Mouse (Mus musculus) limb, embryonic 14.5 days (tissue): ENCODE measurements around the gene Wdr48. TPM values are rescaled to one million over a fixed set of nuclear protein-coding genes. Genes with fewer than 3 reads are reported as not detected.
A peak's percentile ranks its signal among the peaks of the same experiment; 100 is the strongest.

Experiments
- ATAC-seq: fragments of 200-750 bp; cut with Nextera tagmentation; 2 replicates; pipeline ENCODE4 v1.8.0; 2017; ENCODE audit warnings: low read depth, moderate number of reproducible peaks, moderate TSS enrichment; ENCODE audit not compliant: low FRiP score
- DNase-seq: peaks from one replicate; pipeline ENCODE4 v3.0.0-alpha.2; 2015; ENCODE audit warnings: low spot score
- H3K27ac ChIP-seq: fragments of 300-500 bp; sonication (generic); replicated peaks from 2 replicates; pipeline ENCODE4 v1.5.1; 2014; ENCODE audit warnings: low read depth, mild to moderate bottlenecking, low read length, moderate library complexity, mixed read lengths
- H3K27me3 ChIP-seq: fragments of 300-500 bp; sonication (generic); 2 replicates; pipeline ENCODE4 v1.6.1; 2014; ENCODE audit warnings: low read length, mixed read lengths; ENCODE audit not compliant: control insufficient read depth, insufficient read depth
- H3K36me3 ChIP-seq: fragments of 300-500 bp; sonication (generic); 2 replicates; pipeline ENCODE4 v1.6.1; 2014; ENCODE audit warnings: mild to moderate bottlenecking, low read length, moderate library complexity, mixed read lengths; ENCODE audit not compliant: control insufficient read depth, insufficient read depth
- H3K4me1 ChIP-seq: fragments of 300-500 bp; sonication (generic); 2 replicates; pipeline ENCODE4 v1.6.1; 2014; ENCODE audit warnings: antibody characterized with exemption, low read length, mixed read lengths; ENCODE audit not compliant: control insufficient read depth, insufficient read depth
- H3K4me2 ChIP-seq: fragments of 300-500 bp; sonication (generic); replicated peaks from 2 replicates; pipeline ENCODE4 v1.6.1; 2014; ENCODE audit warnings: low read depth, mild to moderate bottlenecking, low read length, moderate library complexity; ENCODE audit not compliant: severe bottlenecking
- H3K4me3 ChIP-seq: fragments of 300-500 bp; sonication (generic); replicated peaks from 2 replicates; pipeline ENCODE4 v1.5.1; 2014; ENCODE audit warnings: low read length
- H3K9ac ChIP-seq: fragments of 300-500 bp; sonication (generic); 2 replicates; pipeline ENCODE4 v1.6.1; 2014; ENCODE audit warnings: mild to moderate bottlenecking, low read depth, low read length, moderate library complexity; ENCODE audit not compliant: severe bottlenecking
- H3K9me3 ChIP-seq: fragments of 300-500 bp; sonication (generic); 2 replicates; pipeline ENCODE4 v1.6.1; 2016; ENCODE audit warnings: low read length; ENCODE audit not compliant: control insufficient read depth
- POLR2A ChIP-seq: fragments of 200-500 bp; IDR thresholded peaks from 2 replicates; pipeline ENCODE4 v1.8.0; 2012; ENCODE audit warnings: inconsistent platforms, mild to moderate bottlenecking, moderate library complexity, borderline replicate concordance; ENCODE audit not compliant: insufficient read depth, insufficient read length; ENCODE audit errors: extremely low read depth
- WGBS: fragments of 180-500 bp; shearing (Covaris S2); extraction: QIAGEN DNeasy Blood & Tissue Kit; methylation state at CpG from one replicate; pipeline ENCODE4 v1.1.7; 2014; 5-methylcytosine and 5-hydroxymethylcytosine counted together
- polyA plus RNA-seq, 2 experiments: library from polyadenylated mRNA; depleted of rRNA in 1 of 2; stranded (reverse) in 1 of 2; unstranded in 1 of 2; fragments of >200 nt; fragmentation: Nextera tagmentation in 1 of 2; extraction: Ambion mirVana in 1 of 2; gene quantifications; 2 replicates each; pipeline versions ENCODE4 v1.2.1 to v1.2.3; 2012 to 2014

Wdr48 gene
- polyA plus RNA-seq, 2 experiments, result 50.5 to 62.9 TPM

DNA sequence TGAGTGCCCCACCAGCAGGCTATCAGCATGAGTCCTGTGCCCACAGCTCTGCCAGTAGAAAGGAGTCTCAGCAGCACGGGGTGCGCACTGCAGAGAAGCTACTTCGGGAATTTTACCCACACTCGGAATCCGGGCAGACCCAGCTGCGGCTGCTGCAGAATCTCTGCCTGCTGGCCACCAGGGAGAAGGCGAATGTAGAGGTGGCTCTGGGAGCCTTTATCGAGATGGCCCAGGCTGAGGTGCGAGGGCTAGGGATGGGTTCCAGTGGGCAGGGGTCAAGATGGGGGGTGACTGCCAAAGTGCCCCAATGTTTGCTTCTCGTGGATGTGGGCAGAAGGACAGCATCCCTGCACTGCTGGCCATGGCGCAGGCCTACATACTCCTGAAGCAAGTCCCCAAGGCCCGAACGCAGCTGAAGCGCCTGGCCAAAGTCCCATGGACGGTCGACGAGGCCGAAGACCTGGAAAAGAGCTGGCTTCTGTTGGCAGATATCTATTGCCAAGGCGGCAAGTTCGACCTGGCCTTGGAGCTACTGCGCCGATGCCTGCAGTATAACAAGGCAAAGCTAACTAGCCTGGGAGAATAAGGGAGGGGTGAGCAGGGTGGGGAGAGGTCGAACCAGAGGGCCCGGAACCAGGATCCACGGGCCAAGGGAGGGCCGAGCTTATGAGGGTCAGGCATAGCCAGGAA, 71.7 kb downstream of the Wdr48 start:
- H3K9me3 ChIP-seq, result no peaks in the 10 kb centered on the region
- WGBS, result 85% methylated on average over 26 of the region's 26 CpGs
- no peaks in the 10 kb centered on the region for H3K27me3 ChIP-seq
- no peak overlapping the region for H3K9ac ChIP-seq
- no peak overlapping the region for H3K4me3 ChIP-seq
- H3K27ac ChIP-seq, result no peak overlapping the region
- H3K36me3 ChIP-seq, result peaks cover 4% of the 10 kb centered on the region; the same call in 1 of the 2 replicates
- TF ChIP-seq POLR2A, result no peak
- no peak overlapping the region for H3K4me2 ChIP-seq
- ATAC-seq (no peak), DNase-seq (no peak)
- H3K4me1 ChIP-seq, result peaks cover 22% of the 10 kb centered on the region

DNA sequence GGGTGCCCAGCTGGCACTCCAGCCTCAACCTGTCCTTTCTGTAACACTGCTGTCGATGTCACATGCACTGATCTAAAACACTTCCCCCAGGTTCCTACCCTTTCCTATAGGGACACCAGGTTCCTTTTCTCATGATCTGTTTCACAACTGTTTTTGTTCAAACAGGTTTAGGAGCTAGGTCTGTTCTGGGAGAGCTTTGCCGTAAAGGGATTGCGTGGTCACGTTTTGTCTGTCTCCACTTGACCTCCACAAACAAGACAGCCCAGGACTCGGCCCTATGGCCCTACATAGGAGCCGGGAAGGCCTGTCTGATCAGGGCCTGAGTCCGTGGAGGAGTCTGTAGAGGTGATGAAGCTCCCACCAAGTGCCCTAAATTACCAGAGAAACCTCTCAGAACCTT, 75.1 kb downstream of the Wdr48 start:
- Histone ChIP-seq H3K36me3 (peaks cover 35% of the 10 kb centered on the region), H3K9me3 (no peaks in the 10 kb centered on the region), H3K4me2 (no peak overlapping the region), H3K27me3 (no peaks in the 10 kb centered on the region), H3K4me1 (peaks cover 16% of the 10 kb centered on the region), H3K27ac (0 out of 2 replicates have a peak overlapping the region, but pooled peaks have one; percentile 33), H3K9ac (no peak overlapping the region), H3K4me3 (no peak overlapping the region)
- 80% methylated on average over 7 of the region's 7 CpGs for WGBS
- no peak for TF ChIP-seq POLR2A
- no peak for ATAC-seq
- no peak for DNase-seq

DNA sequence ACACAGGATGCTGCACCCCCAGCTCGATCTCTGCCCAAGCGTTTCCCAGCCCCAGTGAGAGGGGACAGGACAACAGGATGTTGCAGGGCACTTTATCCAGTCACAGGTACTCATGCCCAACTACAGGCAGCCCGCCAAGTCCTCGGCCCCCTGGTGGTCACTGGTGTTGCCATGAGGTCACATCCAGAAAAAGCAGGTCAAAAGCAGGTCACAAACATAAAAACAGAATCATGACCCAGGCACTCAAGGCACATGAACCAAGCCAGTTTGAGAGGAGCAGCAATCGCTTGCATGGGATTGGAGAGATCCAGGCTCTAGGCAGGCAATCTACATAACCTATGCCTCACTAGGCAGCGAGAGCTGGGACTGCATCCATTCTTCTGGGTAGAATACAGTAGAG, 75.5 kb downstream of the Wdr48 start:
- H3K4me3 ChIP-seq, result no peak overlapping the region
- H3K27ac ChIP-seq, result peak overlapping the region; percentile 33; the same call in 1 of the 2 replicates
- no peak for TF ChIP-seq POLR2A
- H3K36me3 ChIP-seq, result peaks cover 38% of the 10 kb centered on the region
- no peaks in the 10 kb centered on the region for H3K9me3 ChIP-seq
- no peaks in the 10 kb centered on the region for H3K27me3 ChIP-seq
- no peak overlapping the region for H3K4me2 ChIP-seq
- peaks cover 16% of the 10 kb centered on the region for H3K4me1 ChIP-seq
- WGBS, result 37% methylated on average over 6 of the region's 6 CpGs
- no peak for DNase-seq
- ATAC-seq, result no peak
- H3K9ac ChIP-seq, result no peak overlapping the region

DNA sequence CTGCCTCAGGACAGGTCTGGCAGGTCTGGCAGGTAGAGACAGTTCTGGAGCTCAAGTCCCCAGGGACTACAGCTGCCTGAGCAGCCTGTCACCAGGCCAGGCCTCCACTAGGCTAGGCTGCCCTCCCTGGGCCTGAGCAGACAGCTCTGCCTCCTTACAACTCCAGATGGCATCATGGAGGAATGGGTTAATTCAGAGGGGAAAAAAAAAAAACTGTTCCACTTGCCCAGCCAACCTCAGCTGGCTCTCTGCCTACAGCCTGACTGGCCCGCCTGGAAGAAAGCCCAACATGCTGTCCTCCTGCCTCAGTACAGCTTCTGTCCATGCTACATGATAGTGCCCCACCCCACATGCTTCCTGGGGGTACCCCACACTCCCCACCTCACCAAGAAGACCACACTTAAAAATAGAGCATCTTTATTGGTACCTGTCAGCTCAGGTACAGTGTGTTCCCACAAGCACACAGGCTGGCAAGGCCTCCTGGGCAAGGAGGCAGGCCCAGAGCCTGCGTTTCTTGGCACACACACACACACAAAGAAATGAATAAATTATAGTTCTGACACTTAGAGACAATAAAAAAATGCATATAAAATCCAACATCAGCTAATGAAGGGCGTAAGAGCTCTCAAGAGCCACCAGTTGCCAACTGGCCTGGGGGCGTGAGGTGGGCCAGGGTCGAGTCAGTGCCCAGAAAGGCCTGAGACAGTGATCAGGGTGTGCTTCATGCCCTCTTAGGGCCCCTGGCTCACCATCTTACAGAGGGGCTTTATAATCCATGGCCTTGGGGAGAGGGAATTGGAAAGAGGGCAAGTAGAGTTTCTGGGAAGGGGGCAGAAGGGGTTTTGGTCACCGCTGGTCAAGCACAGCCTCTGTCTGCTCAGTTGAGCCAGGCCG, 76.3 kb downstream of the Wdr48 start:
- no peak overlapping the region for H3K4me2 ChIP-seq
- no peak overlapping the region for H3K9ac ChIP-seq
- no peak overlapping the region for H3K4me3 ChIP-seq
- H3K4me1 ChIP-seq, result peaks cover 16% of the 10 kb centered on the region
- ATAC-seq, result 0 out of 2 replicates have a peak, but pooled peaks have one; percentile 11
- peak; percentile 69 for DNase-seq
- peak overlapping the region; percentile 38; the same call in 1 of the 2 replicates for H3K27ac ChIP-seq
- peaks cover 40% of the 10 kb centered on the region for H3K36me3 ChIP-seq
- no peak for TF ChIP-seq POLR2A
- WGBS, result 59% methylated on average over 7 of the region's 7 CpGs
- H3K27me3 ChIP-seq, result no peaks in the 10 kb centered on the region
- no peaks in the 10 kb centered on the region for H3K9me3 ChIP-seq

DNA sequence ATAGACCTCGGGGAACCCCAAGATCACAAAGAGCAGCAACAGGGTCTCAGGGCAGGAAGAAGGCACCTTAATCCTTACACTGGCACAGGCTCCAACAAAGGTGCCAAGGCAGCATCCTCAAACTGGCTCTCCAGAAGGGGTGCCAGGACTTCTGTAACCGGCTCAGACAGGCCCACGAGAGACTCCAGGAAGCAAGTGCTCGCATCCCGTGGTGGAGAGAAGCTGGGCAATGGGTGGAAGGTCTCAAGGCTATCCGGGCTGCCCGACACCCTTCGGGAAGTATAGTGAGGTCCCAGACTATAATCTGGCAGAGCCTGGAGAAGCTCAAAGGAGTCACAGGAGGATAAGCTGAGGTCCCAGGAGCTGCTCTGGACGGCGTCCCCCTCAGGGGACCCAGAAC, 77.5 kb downstream of the Wdr48 start:
- no peak for ATAC-seq
- no peaks in the 10 kb centered on the region for H3K9me3 ChIP-seq

More for the DNA sequence above, 77.5 kb downstream of the Wdr48 start:
- 91% methylated on average over 10 of the region's 10 CpGs for WGBS
- Histone ChIP-seq H3K27me3 (no peaks in the 10 kb centered on the region), H3K4me2 (no peak overlapping the region), H3K4me1 (peaks cover 25% of the 10 kb centered on the region), H3K4me3 (no peak overlapping the region), H3K36me3 (peaks cover 40% of the 10 kb centered on the region), H3K27ac (no peak overlapping the region), H3K9ac (no peak overlapping the region)
- no peak for DNase-seq
- TF ChIP-seq POLR2A, result no peak
